Mouse (Mus musculus) bone marrow, adult 2 months (tissue): ENCODE data around the gene Zfp683.

Experiments
- CTCF ChIP-seq: fragments of 200-500 bp; IDR thresholded peaks from 2 replicates; pipeline ENCODE4 v1.5.1; 2011; ENCODE audit warnings: low read length, control low read depth; ENCODE audit not compliant: control insufficient read depth, insufficient read depth
- POLR2A ChIP-seq: fragments of 200-500 bp; IDR thresholded peaks from 2 replicates; pipeline ENCODE4 v1.6.1; 2011; ENCODE audit warnings: low read depth, mild to moderate bottlenecking, control low read depth, low read length, borderline replicate concordance; ENCODE audit not compliant: control insufficient read depth

- TF ChIP-seq POLR2A: no peak
- TF ChIP-seq CTCF: no peak
Observed at GRCm38 (mm10) chr4:134047648-134048047, 6.0 kb upstream of the Zfp683 start.
